Mouse (Mus musculus): ENCODE results near the gene Gm20388. TPM values are rescaled to one million over a fixed set of nuclear protein-coding genes. Genes with fewer than 3 reads are reported as not detected.
"Not testable (repeated sequence)": the region's sequence is repeated elsewhere in the genome, so short reads cannot be mapped to it uniquely, and the experiment has no call there.

Gm20388 gene
- total RNA-seq, 2 experiments from 2014 or later: 11.4 to 18.1 TPM

- peak; percentile 75 for ATAC-seq (replicated peaks; ENCODE audit: low FRiP score, low TSS enrichment, poor library complexity, severe bottlenecking)
Observed at GRCm38 (mm10) chr8:123988605-123989038, 4078.0 kb downstream of the Gm20388 start.

GRCm38 (mm10) chr8:123989128-123989527 is 4078.5 kb downstream of the Gm20388 start:
- ATAC-seq (replicated peaks; ENCODE audit: low FRiP score, low TSS enrichment, poor library complexity, severe bottlenecking): peak; percentile 18

- ATAC-seq (replicated peaks; ENCODE audit: low FRiP score, low TSS enrichment, poor library complexity, severe bottlenecking): peak; percentile 67
Observed at GRCm38 (mm10) chr8:123990277-123991049, 4079.8 kb downstream of the Gm20388 start.

- ATAC-seq (replicated peaks; ENCODE audit: low FRiP score, low TSS enrichment, poor library complexity, severe bottlenecking): no peak
Observed at GRCm38 (mm10) chr8:123992587-123992986, 4081.9 kb downstream of the Gm20388 start.

- no peak for ATAC-seq (replicated peaks; ENCODE audit: low FRiP score, low TSS enrichment, poor library complexity, severe bottlenecking)
Observed at GRCm38 (mm10) chr8:123993597-123993996, 4083.0 kb downstream of the Gm20388 start.

GRCm38 (mm10) chr8:123993997-123994396 is 4083.4 kb downstream of the Gm20388 start:
- no peak for ATAC-seq (replicated peaks; ENCODE audit: low FRiP score, low TSS enrichment, poor library complexity, severe bottlenecking)

- ATAC-seq (replicated peaks; ENCODE audit: low FRiP score, low TSS enrichment, poor library complexity, severe bottlenecking): peak; percentile 41; the same call in 1 of the 2 replicates
Observed at GRCm38 (mm10) chr8:123999568-123999967, 4088.9 kb downstream of the Gm20388 start.

- no peak for ATAC-seq (replicated peaks; ENCODE audit: low FRiP score, low TSS enrichment, poor library complexity, severe bottlenecking)
Observed at GRCm38 (mm10) chr8:124002546-124003108, 4092.0 kb downstream of the Gm20388 start.

- ATAC-seq (replicated peaks; ENCODE audit: low FRiP score, low TSS enrichment, poor library complexity, severe bottlenecking): no peak
Observed at GRCm38 (mm10) chr8:124007829-124008228, 4097.2 kb downstream of the Gm20388 start.

- ATAC-seq (replicated peaks; ENCODE audit: low FRiP score, low TSS enrichment, poor library complexity, severe bottlenecking): no peak
Observed at GRCm38 (mm10) chr8:124011580-124011979, 4100.9 kb downstream of the Gm20388 start.

GRCm38 (mm10) chr8:124011989-124012586 is 4101.4 kb downstream of the Gm20388 start:
- ATAC-seq (replicated peaks; ENCODE audit: low FRiP score, low TSS enrichment, poor library complexity, severe bottlenecking): no peak

- not testable (repeated sequence) for ATAC-seq (replicated peaks; ENCODE audit: low FRiP score, low TSS enrichment, poor library complexity, severe bottlenecking)
Observed at GRCm38 (mm10) chr8:124014299-124014698, 4103.7 kb downstream of the Gm20388 start.

GRCm38 (mm10) chr8:124014751-124015150 is 4104.1 kb downstream of the Gm20388 start:
- ATAC-seq (replicated peaks; ENCODE audit: low FRiP score, low TSS enrichment, poor library complexity, severe bottlenecking): no peak

- ATAC-seq (replicated peaks; ENCODE audit: low FRiP score, low TSS enrichment, poor library complexity, severe bottlenecking): peak; percentile 80
Observed at GRCm38 (mm10) chr8:124019782-124020181, 4109.1 kb downstream of the Gm20388 start.

GRCm38 (mm10) chr8:124020439-124021236 is 4110.0 kb downstream of the Gm20388 start:
- peak; percentile 61 for ATAC-seq (replicated peaks; ENCODE audit: low FRiP score, low TSS enrichment, poor library complexity, severe bottlenecking)

- peak; percentile 71 for ATAC-seq (replicated peaks; ENCODE audit: low FRiP score, low TSS enrichment, poor library complexity, severe bottlenecking)
Observed at GRCm38 (mm10) chr8:124021237-124022227, 4110.9 kb downstream of the Gm20388 start, which contains the start of the genes Taf5l and Urb2. Taf5l (minus strand) TSS chr8:124021397. Urb2 (plus strand) TSS chr8:124021508.

GRCm38 (mm10) chr8:124026265-124026664 is 4115.6 kb downstream of the Gm20388 start:
- ATAC-seq (replicated peaks; ENCODE audit: low FRiP score, low TSS enrichment, poor library complexity, severe bottlenecking): not testable (repeated sequence)

- no peak for ATAC-seq (replicated peaks; ENCODE audit: low FRiP score, low TSS enrichment, poor library complexity, severe bottlenecking)
Observed at GRCm38 (mm10) chr8:124027831-124028230, 4117.2 kb downstream of the Gm20388 start.

Measured in megakaryocyte-erythroid progenitor cell, adult 5-6 weeks (primary cell).